In genomic region chr1:86527599-86528486, GRCm38 (mm10) we compare ENCODE assay signal across 8 mouse cellular contexts. TPM values are rescaled to one million over a fixed set of nuclear protein-coding genes. Genes with fewer than 3 reads are reported as not detected.
DNase-seq lines count a peak whose midpoint lies in the region; ATAC-seq and TF ChIP-seq lines count a peak whose summit lies in the region.

No protein-coding gene starts in this region.

- peaks cover 3 to 27% of the 10 kb centered on the region in 2 experiments; a peak in 3 of 4 replicates for H3K4me1 ChIP-seq in MEL (ENCODE audit: control insufficient read depth in 1 of 2, insufficient read depth in 2 of 2, low read length in 2 of 2)
- H3K4me1 ChIP-seq in hindbrain, embryonic 10.5 days (replicated peaks), result peaks cover 57% of the 10 kb centered on the region
- peaks cover 46% of the 10 kb centered on the region for H3K4me1 ChIP-seq in lung, embryonic 16.5 days (replicated peaks; ENCODE audit: control insufficient read depth, insufficient read depth, low read length)
- peaks cover 19% of the 10 kb centered on the region for H3K4me1 ChIP-seq in olfactory bulb, adult 2 months (ENCODE audit: control insufficient read depth, insufficient read depth, low read length)
- H3K4me1 ChIP-seq in thymus, adult 2 months (replicated peaks; ENCODE audit: control insufficient read depth, insufficient read depth, low read length), result peaks cover 21% of the 10 kb centered on the region

- peaks cover 2 to 26% of the 10 kb centered on the region in 2 experiments for H3K36me3 ChIP-seq in MEL (ENCODE audit: control insufficient read depth in 1 of 2, insufficient read depth in 2 of 2, low read length in 2 of 2)
- peaks cover 39% of the 10 kb centered on the region for H3K36me3 ChIP-seq in hindbrain, embryonic 10.5 days
- H3K36me3 ChIP-seq in lung, embryonic 16.5 days (ENCODE audit: control insufficient read depth, insufficient read depth, low read length), result peaks cover 16% of the 10 kb centered on the region
- H3K36me3 ChIP-seq in thymus, adult 2 months (ENCODE audit: control insufficient read depth, insufficient read depth, low read length), result peaks cover 18% of the 10 kb centered on the region

- peak overlapping the region; percentile 98 for H3K9ac ChIP-seq in MEL (ENCODE audit: control insufficient read depth, low read depth, low read length, poor library complexity, severe bottlenecking)
- peak overlapping the region; percentile 100 for H3K9ac ChIP-seq in lung, embryonic 16.5 days (ENCODE audit: low read length)

- under 1% methylated on average over 89 of the region's 89 CpGs for WGBS in hindbrain, embryonic 10.5 days
- WGBS in lung, embryonic 16.5 days, result 0% methylated on average over 85 of the region's 89 CpGs
- WGBS in olfactory bulb, adult 2 months, result under 1% methylated on average over 89 of the region's 89 CpGs
- under 1% methylated on average over 89 of the region's 89 CpGs for WGBS in thymus, adult 2 months

- TF ChIP-seq EP300 in MEL (IDR thresholded peaks at IDR 0.05; ENCODE audit: low read depth in 1 of 2, low read length in 2 of 2), result 0 out of 4 replicates have a peak, but pooled peaks of 1 of the 2 experiments have one; percentile 19

- TF ChIP-seq POLR2A in MEL (IDR thresholded peaks at IDR 0.05; ENCODE audit: control insufficient read depth in 1 of 2, insufficient read depth in 1 of 2, low read depth in 1 of 2, low read length in 2 of 2, poor library complexity in 1 of 2), result peak; percentile 53 to 57; a peak in 2 of 4 replicates
- peak; percentile 23; the same call in 1 of the 2 replicates for TF ChIP-seq POLR2A in olfactory bulb, adult 2 months (IDR thresholded peaks at IDR 0.05; ENCODE audit: insufficient read depth, low read depth, low read length)
- peak; percentile 38; the same call in 1 of the 2 replicates for TF ChIP-seq POLR2A in thymus, adult 2 months (IDR thresholded peaks at IDR 0.05; ENCODE audit: control insufficient read depth, extremely low read depth, insufficient read depth, low read length, poor library complexity)

- H3K79me2 ChIP-seq in MEL (ENCODE audit: control insufficient read depth, insufficient read depth, low read length, poor library complexity), result peaks cover 42% of the 10 kb centered on the region

- ATAC-seq in lung, embryonic 16.5 days (ENCODE audit: low read depth), result peak; percentile 6

- no peaks in the 10 kb centered on the region for H3K9me3 ChIP-seq in MEL (replicated peaks; ENCODE audit: insufficient read depth, low read length)
- H3K9me3 ChIP-seq in hindbrain, embryonic 10.5 days, result no peaks in the 10 kb centered on the region
- H3K9me3 ChIP-seq in lung, embryonic 16.5 days (ENCODE audit: control insufficient read depth, low read length), result no peaks in the 10 kb centered on the region

- H3K27ac ChIP-seq in MEL (ENCODE audit: control insufficient read depth, low read depth, low read length), result peak overlapping the region; percentile 89
- peak overlapping the region; percentile 99 for H3K27ac ChIP-seq in hindbrain, embryonic 10.5 days
- H3K27ac ChIP-seq in lung, embryonic 16.5 days (ENCODE audit: low read length), result peak overlapping the region; percentile 92
- peak overlapping the region; percentile 55 for H3K27ac ChIP-seq in olfactory bulb, adult 2 months (ENCODE audit: insufficient read depth, low read depth, low read length)
- H3K27ac ChIP-seq in thymus, adult 2 months (ENCODE audit: control insufficient read depth, insufficient read depth, low read length), result peak overlapping the region; percentile 57

- DNase-seq in MEL (ENCODE audit: low read depth, low spot score), result peak; percentile 86
- DNase-seq in cerebellum, adult 9-11 months, result peak; percentile 94
- DNase-seq in frontal cortex, adult 2 months (ENCODE audit: extremely low spot score in 1 of 2, low spot score in 1 of 2), result peak; percentile 81 to 97
- peak; percentile 87 for DNase-seq in hindbrain, embryonic 10.5 days (ENCODE audit: low spot score)
- peak; percentile 93 for DNase-seq in layer of hippocampus, adult 9-11 months
- peak; percentile 96 for DNase-seq in thymus, adult 2 months

- peak overlapping the region; percentile 67 to 96 for H3K4me3 ChIP-seq in MEL (ENCODE audit: control insufficient read depth in 1 of 2, insufficient read depth in 1 of 2, low read depth in 2 of 2, low read length in 2 of 2)
- peak overlapping the region; percentile 68 for H3K4me3 ChIP-seq in hindbrain, embryonic 10.5 days
- H3K4me3 ChIP-seq in lung, embryonic 16.5 days (ENCODE audit: low read length), result peak overlapping the region; percentile 96
- peak overlapping the region; percentile 88 for H3K4me3 ChIP-seq in olfactory bulb, adult 2 months (ENCODE audit: insufficient read depth, low read depth, low read length)
- peak overlapping the region; percentile 67 for H3K4me3 ChIP-seq in thymus, adult 2 months (ENCODE audit: control insufficient read depth, insufficient read depth, low read length)

- TF ChIP-seq RAD21 in MEL (IDR thresholded peaks at IDR 0.05; ENCODE audit: low read depth, low read length), result no peak

- H3K27me3 ChIP-seq in MEL (ENCODE audit: control insufficient read depth in 1 of 2, insufficient read depth in 2 of 2, low read length in 2 of 2), result no peaks in the 10 kb centered on the region
- H3K27me3 ChIP-seq in hindbrain, embryonic 10.5 days (ENCODE audit: insufficient read depth, poor library complexity, severe bottlenecking), result no peaks in the 10 kb centered on the region
- no peaks in the 10 kb centered on the region for H3K27me3 ChIP-seq in lung, embryonic 16.5 days (ENCODE audit: control insufficient read depth, insufficient read depth, low read depth, low read length)
- H3K27me3 ChIP-seq in thymus, adult 2 months (ENCODE audit: control insufficient read depth, insufficient read depth, low read length), result no peaks in the 10 kb centered on the region

- H3K4me2 ChIP-seq in lung, embryonic 16.5 days (ENCODE audit: low read depth, low read length), result peak overlapping the region; percentile 96

- TF ChIP-seq CTCF in MEL (IDR thresholded peaks at IDR 0.05 in 2 of 3, conservative IDR thresholded peaks at IDR 0.05 in 1 of 3; ENCODE audit: control insufficient read depth in 1 of 3, insufficient read depth in 1 of 3, low read depth in 2 of 3, low read length in 3 of 3, poor library complexity in 1 of 3, severe bottlenecking in 1 of 3), result peak; percentile 47 to 82 (median 60); a peak in 5 of 6 replicates
- peak; percentile 91 for TF ChIP-seq CTCF in olfactory bulb, adult 2 months (IDR thresholded peaks at IDR 0.05; ENCODE audit: insufficient read depth, low read depth, low read length)
- peak; percentile 95 for TF ChIP-seq CTCF in thymus, adult 2 months (IDR thresholded peaks at IDR 0.05; ENCODE audit: borderline replicate concordance, control insufficient read depth, extremely low read depth, insufficient read depth, low read length, poor library complexity)

TF ChIP-seq in MEL, 35 proteins besides CTCF, POLR2A, EP300 and RAD21 (continues in another document):
- TF ChIP-seq MYC (IDR thresholded peaks at IDR 0.05; ENCODE audit: low read depth, low read length) (peak; percentile 93), NRF1 (IDR thresholded peaks at IDR 0.05; ENCODE audit: insufficient read depth, low read depth, low read length, poor library complexity, severe bottlenecking) (peak; percentile 86), ZMIZ1 (IDR thresholded peaks at IDR 0.05; ENCODE audit: low read depth, low read length) (0 out of 2 replicates have a peak, but pooled peaks have one; percentile 19), TCF12 (IDR thresholded peaks at IDR 0.05; ENCODE audit: low read depth, low read length) (0 out of 2 replicates have a peak, but pooled peaks have one; percentile 26), ETS1 (IDR thresholded peaks at IDR 0.05; ENCODE audit: low read depth, low read length) (peak; percentile 19; the same call in 1 of the 2 replicates), MXI1 (IDR thresholded peaks at IDR 0.05; ENCODE audit: low read depth, low read length) (peak; percentile 93), USF1 (IDR thresholded peaks at IDR 0.05; ENCODE audit: low read depth, low read length) (peak; percentile 83), HCFC1 (IDR thresholded peaks at IDR 0.05; ENCODE audit: low read depth, low read length) (peak; percentile 33; the same call in 1 of the 2 replicates), ZC3H11A (IDR thresholded peaks at IDR 0.05; ENCODE audit: low read depth, low read length) (no peak)

RNA-seq across cellular contexts. Expression of gene Ptma, which starts 1.3 kb away (rescaled TPM):
- total RNA-seq in MEL (2012; rRNA removed), result 3,309 and 3,407 TPM in 2 replicates
- 1,000 to 10,000 TPM; 2,419 to 4,891 TPM for polyA plus RNA-seq in MEL (2012; ENCODE audit: insufficient read depth in 1 of 2, insufficient read length in 2 of 2, low read depth in 1 of 2, low replicate concordance in 2 of 2, missing spikeins in 1 of 2)
- polyA plus RNA-seq in frontal cortex, adult 2 months (2012; rRNA removed), result 707 and 751 TPM in 2 replicates
- polyA plus RNA-seq in hindbrain, embryonic 10.5 days (2016; fragmentation: Nextera tagmentation; extraction: Ambion mirVana), result 2,611 and 3,050 TPM in 2 replicates
- 2,358 and 2,609 TPM in 2 replicates for polyA plus RNA-seq in lung, embryonic 16.5 days (2015; fragmentation: Nextera tagmentation; extraction: Ambion mirVana)
- polyA plus RNA-seq in olfactory bulb, adult 2 months (2012; ENCODE audit: insufficient read depth, insufficient read length, low replicate concordance, missing spikeins), result 1,950 and 2,456 TPM in 2 replicates
- 2,341 and 3,054 TPM in 2 replicates for polyA plus RNA-seq in thymus, adult 2 months (2012; rRNA removed)

RNA-seq across cellular contexts. Expression of gene Pde6d, which starts 54.6 kb away (rescaled TPM):
- 13.4 and 13.8 TPM in 2 replicates for total RNA-seq in MEL (2012; rRNA removed)
- 10 to 100 TPM in 1 of 2 experiments, not detected in 1; 79.9 TPM for polyA plus RNA-seq in MEL (2012; ENCODE audit: insufficient read depth in 1 of 2, insufficient read length in 2 of 2, low read depth in 1 of 2, low replicate concordance in 2 of 2, missing spikeins in 1 of 2)
- polyA plus RNA-seq in frontal cortex, adult 2 months (2012; rRNA removed), result 66.1 and 72.3 TPM in 2 replicates
- polyA plus RNA-seq in hindbrain, embryonic 10.5 days (2016; fragmentation: Nextera tagmentation; extraction: Ambion mirVana), result 75.1 and 87.1 TPM in 2 replicates
- polyA plus RNA-seq in lung, embryonic 16.5 days (2015; fragmentation: Nextera tagmentation; extraction: Ambion mirVana), result 46.9 and 50.2 TPM in 2 replicates
- not detected in 2 replicates for polyA plus RNA-seq in olfactory bulb, adult 2 months (2012; ENCODE audit: insufficient read depth, insufficient read length, low replicate concordance, missing spikeins)
- 19.9 and 23.4 TPM in 2 replicates for polyA plus RNA-seq in thymus, adult 2 months (2012; rRNA removed)

RNA-seq across cellular contexts. Expression of gene Cops7b, which starts 54.9 kb away (rescaled TPM):
- total RNA-seq in MEL (2012; rRNA removed), result 34.3 and 36.0 TPM in 2 replicates
- polyA plus RNA-seq in MEL (2012; ENCODE audit: insufficient read depth in 1 of 2, insufficient read length in 2 of 2, low read depth in 1 of 2, low replicate concordance in 2 of 2, missing spikeins in 1 of 2), result 10 to 100 TPM in 1 of 2 experiments, not detected in 1; 64.8 TPM
- 34.7 and 39.7 TPM in 2 replicates for polyA plus RNA-seq in frontal cortex, adult 2 months (2012; rRNA removed)
- 76.2 and 82.4 TPM in 2 replicates for polyA plus RNA-seq in hindbrain, embryonic 10.5 days (2016; fragmentation: Nextera tagmentation; extraction: Ambion mirVana)
- 34.1 and 35.1 TPM in 2 replicates for polyA plus RNA-seq in lung, embryonic 16.5 days (2015; fragmentation: Nextera tagmentation; extraction: Ambion mirVana)
- not detected in 2 replicates for polyA plus RNA-seq in olfactory bulb, adult 2 months (2012; ENCODE audit: insufficient read depth, insufficient read length, low replicate concordance, missing spikeins)
- polyA plus RNA-seq in thymus, adult 2 months (2012; rRNA removed), result 61.2 and 67.6 TPM in 2 replicates

Comparison
In these comparisons a context has a peak if more than half of its experiments do, and no peak if none do; other contexts are left out.
1. Peak in every context shown above with its lines: DNase-seq, ATAC-seq, H3K4me3 ChIP-seq and H3K27ac ChIP-seq.
2. RNA of gene Cops7b, which starts 54.9 kb away (polyA plus RNA-seq): 76.2 to 82.4 TPM in hindbrain, embryonic 10.5 days, 61.2 to 67.6 TPM in thymus, adult 2 months, 64.8 TPM in MEL, 34.1 to 35.1 TPM in lung, embryonic 16.5 days and 34.7 to 39.7 TPM in frontal cortex, adult 2 months; not detected in olfactory bulb, adult 2 months; every median in the first group is over 10 times any median in the second.